Mouse (Mus musculus) lung, adult 2 months (tissue): ENCODE results near the gene 4930503B20Rik. TPM values are rescaled to one million over a fixed set of nuclear protein-coding genes. Genes with fewer than 3 reads are reported as not detected.

Experiments
- DNase-seq: peaks from one replicate; pipeline ENCODE4 v3.0.0; 2022
- H3K4me1 ChIP-seq: fragments of 200-500 bp; 2 replicates; pipeline ENCODE4 v1.6.1; 2011; ENCODE audit warnings: low read length; ENCODE audit not compliant: control insufficient read depth, insufficient read depth
- H3K4me3 ChIP-seq: fragments of 200-500 bp; replicated peaks from 2 replicates; pipeline ENCODE3; 2011; ENCODE audit warnings: low read depth, mild to moderate bottlenecking, control low read depth, low read length; ENCODE audit errors: extremely low read depth
- CTCF ChIP-seq: fragments of 200-500 bp; IDR thresholded peaks from 2 replicates; pipeline ENCODE4 v1.5.1; 2011; ENCODE audit warnings: mild to moderate bottlenecking, low read length, control low read depth; ENCODE audit not compliant: insufficient read depth
- POLR2A ChIP-seq: fragments of 200-500 bp; IDR thresholded peaks from 2 replicates; pipeline ENCODE4 v1.6.1; 2011; ENCODE audit warnings: low read depth, mild to moderate bottlenecking, control low read depth, low read length, borderline replicate concordance; ENCODE audit errors: extremely low read depth
- WGBS: fragments of 180-500 bp; shearing (Covaris S2); methylation state at CpG from one replicate; pipeline ENCODE4 v1.1.7; 2018; 5-methylcytosine and 5-hydroxymethylcytosine counted together
- polyA plus RNA-seq: library from polyadenylated mRNA; depleted of rRNA; stranded (reverse); fragments of >200 nt; gene quantifications from 2 replicates; pipeline ENCODE4 v1.2.3, GENCODE M21; 2012

Gene 4930503B20Rik
- polyA plus RNA-seq, 1 experiment, result not detected

DNA sequence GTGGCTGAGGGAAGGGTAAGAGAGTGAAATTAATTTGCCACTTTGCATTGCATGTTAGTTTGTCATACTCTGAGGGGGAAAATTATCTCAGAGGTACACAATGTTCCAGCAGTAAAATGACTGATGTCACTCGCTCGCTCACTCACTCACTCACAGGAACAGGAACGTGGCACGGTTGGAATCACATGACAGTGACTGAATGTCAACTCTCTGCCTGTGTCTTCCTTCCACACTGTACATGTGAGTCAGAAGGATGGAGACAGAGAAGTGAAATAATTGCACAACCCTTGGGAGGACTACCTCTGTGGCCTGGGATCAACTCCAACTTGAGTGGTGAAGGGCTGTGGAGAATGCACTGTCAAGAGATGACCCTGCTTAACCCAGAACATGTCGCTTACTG is 6.3 kb upstream of the 4930503B20Rik start:
- DNase-seq, result no peak
- no peak overlapping the region for H3K4me3 ChIP-seq
- 71% methylated on average over 5 of the region's 5 CpGs for WGBS
- no peaks in the 10 kb centered on the region for H3K4me1 ChIP-seq
- TF ChIP-seq CTCF (no peak), POLR2A (no peak)

DNA sequence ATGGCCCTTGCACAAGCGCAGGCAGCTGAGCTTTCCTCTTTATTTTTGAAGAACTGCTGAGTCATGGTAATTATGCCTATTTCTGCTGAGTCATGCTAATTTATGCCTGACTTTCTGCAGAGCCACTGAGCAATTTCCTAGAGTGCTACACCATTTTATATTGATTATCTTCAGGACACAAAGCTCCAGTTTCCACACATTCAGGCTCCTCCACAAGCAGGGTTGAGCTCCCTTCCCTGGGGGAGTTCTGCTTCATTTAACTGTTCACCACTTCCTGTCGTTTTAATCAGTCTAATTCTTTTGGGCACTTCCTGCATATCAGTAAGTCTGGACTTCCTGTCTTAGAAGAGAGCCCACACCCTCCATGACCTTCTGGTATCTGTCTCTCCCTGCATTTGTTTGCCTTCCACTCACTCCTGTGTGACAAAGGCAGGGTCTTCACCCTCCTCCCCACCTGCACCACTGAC is 4.0 kb upstream of the 4930503B20Rik start:
- DNase-seq, result no peak
- 47% methylated on average over 2 of the region's 2 CpGs for WGBS
- no peaks in the 10 kb centered on the region for H3K4me1 ChIP-seq
- H3K4me3 ChIP-seq, result no peak overlapping the region
- TF ChIP-seq POLR2A (no peak), CTCF (no peak)

DNA sequence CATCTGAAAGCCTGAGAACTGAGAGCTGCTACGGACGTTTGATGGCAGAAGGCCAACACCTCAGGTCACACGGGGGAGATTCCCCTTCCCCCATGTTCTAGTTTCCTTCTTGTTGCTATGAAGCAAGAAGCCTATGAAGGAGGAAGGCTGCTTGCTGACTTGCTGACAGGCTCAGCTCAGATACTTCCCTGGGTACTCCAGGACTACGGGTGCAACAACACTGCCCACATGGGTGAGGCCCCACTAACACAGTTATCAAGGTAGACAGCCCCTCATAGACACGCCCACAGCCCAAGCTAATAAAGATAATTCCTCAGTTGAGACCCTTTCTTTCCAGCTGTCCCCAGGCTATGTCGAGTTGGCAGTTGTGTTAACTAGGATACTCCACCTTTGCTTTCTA is 2.6 kb upstream of the 4930503B20Rik start:
- no peak for DNase-seq
- TF ChIP-seq POLR2A, result no peak
- no peak for TF ChIP-seq CTCF
- 57% methylated on average over 6 of the region's 6 CpGs for WGBS
- no peak overlapping the region for H3K4me3 ChIP-seq
- H3K4me1 ChIP-seq, result no peaks in the 10 kb centered on the region

DNA sequence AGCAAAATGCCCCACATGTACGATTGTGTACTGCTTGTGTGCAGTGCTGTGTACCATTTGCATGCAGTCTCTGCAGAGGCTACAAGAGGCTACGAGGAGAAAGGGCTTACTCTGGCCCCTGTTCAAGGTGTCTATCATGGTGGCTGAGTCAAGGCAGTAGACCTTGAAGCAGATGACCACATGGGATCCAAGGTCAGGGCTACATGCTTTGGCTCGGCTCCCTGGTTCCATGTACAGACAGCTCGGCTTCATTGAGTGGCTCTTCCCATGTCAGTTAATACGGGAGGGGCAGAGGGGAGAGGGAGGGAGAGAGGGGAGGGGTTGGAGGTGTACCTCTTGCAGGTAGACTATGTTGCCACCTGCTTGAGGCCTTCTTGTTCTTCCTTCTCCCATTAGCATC is 1.3 kb upstream of the 4930503B20Rik start:
- TF ChIP-seq CTCF (no peak), POLR2A (no peak)
- Histone ChIP-seq H3K4me3 (no peak overlapping the region), H3K4me1 (no peaks in the 10 kb centered on the region)
- DNase-seq, result no peak
- WGBS, result 80% methylated on average over 5 of the region's 5 CpGs

DNA sequence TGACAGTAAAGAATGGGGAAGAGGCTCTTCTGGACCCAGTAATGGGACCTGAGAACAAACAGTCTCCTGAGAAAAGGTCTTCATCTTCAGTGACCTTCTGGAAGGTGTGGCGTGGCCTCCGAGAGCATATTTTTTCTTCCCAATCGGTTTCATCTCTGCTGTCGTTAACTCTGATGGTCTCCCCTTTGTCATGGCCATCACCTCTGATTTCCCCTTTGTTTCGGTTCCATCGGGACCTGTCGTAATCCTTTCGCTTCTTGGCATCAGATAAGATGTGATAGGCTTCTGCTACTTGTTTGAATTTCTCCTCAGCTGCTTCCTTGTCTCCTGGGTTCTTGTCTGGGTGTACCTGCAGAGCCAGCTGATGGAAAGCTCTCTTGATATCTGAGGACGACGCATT is 401 bp downstream of the 4930503B20Rik start:
- H3K4me1 ChIP-seq, result no peaks in the 10 kb centered on the region
- TF ChIP-seq CTCF (no peak), POLR2A (no peak)
- WGBS, result 85% methylated on average over 10 of the region's 10 CpGs
- no peak overlapping the region for H3K4me3 ChIP-seq
- DNase-seq, result no peak

DNA sequence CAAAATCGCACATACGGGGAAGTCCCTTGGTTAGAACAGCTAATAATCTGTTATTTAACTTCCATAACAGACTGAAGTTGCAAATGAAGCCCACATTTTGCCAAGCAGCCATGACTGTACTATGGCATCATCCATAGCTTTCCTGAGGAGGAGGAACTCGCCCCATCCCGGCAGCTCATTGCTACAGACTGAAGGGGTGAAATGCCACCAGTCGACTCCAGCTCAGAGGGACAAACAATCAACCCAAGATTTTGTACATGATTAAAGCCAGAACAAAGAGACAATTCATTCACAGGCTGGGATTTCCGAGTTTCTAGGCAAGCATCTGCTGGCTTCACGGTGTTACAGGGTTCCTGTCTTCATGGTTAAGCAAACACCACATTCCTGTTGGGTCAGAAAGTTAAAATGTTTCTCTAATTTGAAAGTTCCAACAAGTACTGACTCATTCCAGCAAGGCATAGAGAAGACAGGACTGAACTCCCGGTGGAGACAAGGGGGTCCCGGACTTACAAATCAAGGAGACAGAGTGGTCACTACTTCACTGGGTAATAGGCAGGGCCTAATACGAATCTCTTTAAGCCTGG is 1.7 kb downstream of the 4930503B20Rik start:
- 59% methylated on average over 10 of the region's 10 CpGs for WGBS
- Histone ChIP-seq H3K4me3 (no peak overlapping the region), H3K4me1 (no peaks in the 10 kb centered on the region)
- no peak for DNase-seq
- TF ChIP-seq POLR2A (no peak), CTCF (no peak)

DNA sequence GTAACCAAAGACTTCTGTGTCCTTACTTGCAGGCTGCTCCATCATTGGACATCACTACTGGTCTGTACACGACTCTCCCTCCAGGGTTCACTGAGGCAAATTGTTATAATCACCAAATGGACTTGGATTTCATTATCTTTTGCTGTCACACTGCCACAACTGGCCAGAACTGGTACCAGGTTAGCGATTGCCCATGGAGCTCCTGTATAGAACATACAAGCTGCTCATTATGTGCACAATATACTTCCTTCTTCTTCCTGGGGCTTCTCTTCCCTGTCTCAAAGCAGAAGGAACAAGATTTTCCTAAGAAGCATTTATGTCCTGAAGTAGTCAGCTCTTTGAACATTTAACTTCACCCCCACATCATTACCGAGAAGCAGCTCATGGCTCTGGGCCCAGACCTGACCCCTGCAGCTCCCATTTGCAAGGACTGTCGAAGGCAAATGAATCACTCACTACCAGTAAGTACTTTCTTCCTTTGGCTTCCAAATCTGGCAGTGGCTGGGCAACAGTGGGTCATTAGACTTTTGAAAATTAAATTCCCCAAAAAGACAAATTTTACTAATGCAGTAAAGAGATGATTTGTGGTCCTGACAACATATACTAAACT is 9.2 kb downstream of the 4930503B20Rik start:
- 58% methylated on average over 4 of the region's 4 CpGs for WGBS
- no peak for DNase-seq

DNA sequence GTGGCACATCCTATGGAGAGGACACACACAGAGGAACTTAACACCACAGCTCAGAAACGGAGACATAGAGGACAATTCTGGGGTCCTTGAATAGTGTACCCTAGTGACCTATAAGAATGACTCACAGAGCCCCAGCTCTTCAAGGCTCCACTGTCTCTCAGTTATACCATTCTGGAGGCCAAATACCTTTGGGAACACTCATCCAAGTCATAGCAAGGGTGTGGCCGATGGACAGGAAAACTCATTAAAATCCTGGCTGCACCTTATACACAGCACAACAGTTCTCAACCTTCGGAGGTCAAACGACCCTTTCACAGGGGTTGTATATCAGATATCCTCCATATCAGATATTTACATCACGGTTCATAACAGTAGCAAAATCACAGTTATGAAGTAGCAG is 18.6 kb downstream of the 4930503B20Rik start:
- WGBS, result 67% methylated on average over 5 of the region's 5 CpGs

More for the DNA sequence above, 9.2 kb downstream of the 4930503B20Rik start:
- no peak for TF ChIP-seq POLR2A
- no peak for TF ChIP-seq CTCF
- Histone ChIP-seq H3K4me1 (no peaks in the 10 kb centered on the region), H3K4me3 (no peak overlapping the region)

DNA sequence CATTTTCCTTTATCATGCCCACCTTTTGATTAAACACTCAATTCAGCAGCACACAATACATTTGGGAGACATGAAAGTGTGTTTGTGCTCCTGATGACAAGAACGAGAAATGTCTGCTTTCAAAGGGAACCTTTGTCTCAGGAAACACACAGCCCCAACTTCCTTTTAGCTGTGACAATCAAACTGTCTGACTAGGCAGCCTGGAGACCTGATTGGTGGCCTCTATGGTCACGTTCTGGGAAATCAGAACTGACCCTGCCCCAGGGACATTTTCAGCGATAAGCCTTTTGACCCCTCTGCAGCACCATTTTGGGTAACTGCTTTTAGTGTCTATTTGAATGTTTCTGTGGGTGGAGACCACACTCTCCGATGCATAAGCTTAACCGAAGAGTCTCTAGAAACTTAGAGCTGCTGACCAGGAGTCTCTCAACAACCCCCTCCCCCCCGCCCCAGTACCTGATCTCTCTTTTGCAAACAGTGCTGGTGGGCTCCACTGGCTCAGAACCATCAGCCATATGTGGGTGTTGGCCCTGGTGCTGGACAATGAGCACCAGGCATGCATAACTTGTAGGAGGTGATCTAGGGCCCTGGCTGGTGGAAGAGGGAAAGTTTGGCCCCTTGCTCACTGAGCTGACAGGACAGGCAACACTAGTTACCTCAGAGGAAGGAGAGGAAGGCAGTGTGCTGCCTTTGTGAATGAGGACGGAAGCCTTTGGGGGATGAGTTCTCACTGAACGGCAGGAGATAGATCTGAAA is 22.7 kb downstream of the 4930503B20Rik start:
- TF ChIP-seq CTCF (no peak), POLR2A (no peak)
- DNase-seq, result no peak
- WGBS, result 60% methylated on average over 8 of the region's 8 CpGs

More for the DNA sequence above, 18.6 kb downstream of the 4930503B20Rik start:
- DNase-seq, result no peak
- Histone ChIP-seq H3K4me3 (no peak overlapping the region), H3K4me1 (no peaks in the 10 kb centered on the region)
- no peak for TF ChIP-seq POLR2A
- TF ChIP-seq CTCF, result no peak

DNA sequence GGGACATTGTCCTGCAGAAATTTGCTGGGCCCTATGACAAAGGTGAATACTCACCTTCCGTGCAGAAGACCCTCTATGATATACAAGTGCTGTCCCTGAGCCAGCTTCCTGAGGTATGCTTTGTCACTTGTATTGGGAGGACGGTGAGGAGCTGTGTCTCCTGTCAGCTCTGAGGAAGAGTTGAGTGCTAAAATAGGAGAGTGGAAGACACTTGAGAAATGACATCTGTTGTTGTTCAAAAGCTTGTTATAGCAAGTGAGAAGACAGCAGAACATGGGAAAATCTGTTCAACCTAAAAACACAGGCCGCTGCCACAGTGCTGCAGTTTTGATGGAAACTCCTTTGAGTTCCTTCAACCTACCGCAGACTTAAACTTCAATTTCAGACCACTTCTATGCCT is 25.4 kb downstream of the 4930503B20Rik start:
- WGBS, result 84% methylated on average over 4 of the region's 4 CpGs

More for the DNA sequence above, 22.7 kb downstream of the 4930503B20Rik start:
- Histone ChIP-seq H3K4me3 (no peak overlapping the region), H3K4me1 (no peaks in the 10 kb centered on the region)

More for the DNA sequence above, 25.4 kb downstream of the 4930503B20Rik start:
- DNase-seq, result no peak
- no peak overlapping the region for H3K4me3 ChIP-seq
- H3K4me1 ChIP-seq, result no peaks in the 10 kb centered on the region
- no peak for TF ChIP-seq CTCF
- TF ChIP-seq POLR2A, result no peak
